Mouse (Mus musculus): ENCODE measurements around the gene Tmc8.

- TF ChIP-seq POLR2A (IDR thresholded peaks at IDR 0.05; ENCODE audit: borderline replicate concordance, insufficient read depth, low read length), result no peak
- no peak for TF ChIP-seq CTCF (IDR thresholded peaks at IDR 0.05; ENCODE audit: borderline replicate concordance, insufficient read depth, low read depth, low read length)
Measured at GRCm38 (mm10) chr11:117803166-117803688, 21.4 kb downstream of the Tmc8 start.

Data from cerebellum, adult 2 months (tissue).